Mouse (Mus musculus) megakaryocyte, embryonic 14.5 days (primary cell): Measurements from ENCODE around the gene Camk2g.

Source experiments
- FLI1 ChIP-seq: IDR thresholded peaks from 2 replicates; pipeline ENCODE4 v1.6.1; 2012; ENCODE audit warnings: low read length, inconsistent platforms, mixed read lengths
- GATA1 ChIP-seq: IDR thresholded peaks from 3 replicates; pipeline ENCODE4 v1.6.1; 2012; ENCODE audit warnings: mixed read lengths, low read length, inconsistent platforms, borderline replicate concordance

DNA sequence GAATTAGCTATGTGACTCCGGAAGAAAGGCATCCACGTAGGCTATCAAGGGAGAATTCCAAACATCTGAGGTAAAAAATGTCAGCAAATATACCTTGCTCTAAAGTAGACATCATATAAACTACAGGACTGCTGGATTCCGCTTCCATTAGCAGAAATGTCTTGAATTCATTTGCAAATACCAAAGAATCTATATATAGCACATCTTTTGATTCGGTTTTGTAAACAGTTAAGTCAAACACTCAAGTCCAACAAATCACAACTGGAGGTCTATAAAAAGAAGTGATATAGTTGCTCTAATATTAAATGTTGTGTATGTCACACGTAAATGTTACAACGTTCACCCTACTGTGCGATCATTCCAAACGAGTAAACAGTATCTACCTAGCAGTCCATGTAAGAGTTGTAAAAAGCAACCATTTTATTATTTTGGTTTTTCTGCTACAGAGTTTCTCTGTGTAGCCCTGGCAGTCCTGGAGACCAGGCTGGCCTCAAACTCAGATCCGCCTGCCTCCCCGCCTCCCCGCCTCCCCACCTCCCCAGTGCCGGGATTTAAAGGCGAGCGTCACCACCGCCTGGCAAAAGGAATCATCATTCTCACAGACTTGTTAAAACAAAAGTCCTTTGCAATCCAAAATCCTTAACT lies 91.7 kb downstream of the Camk2g start:
- TF ChIP-seq GATA1, result no peak
- TF ChIP-seq FLI1, result no peak
